Mouse (Mus musculus) ES-E14 (cell line): ENCODE results near the gene Cux1. TPM values are rescaled to one million over a fixed set of nuclear protein-coding genes. Genes with fewer than 3 reads are reported as not detected.

Experiments used
- DNase-seq: peaks from one replicate; pipeline ENCODE4 v3.0.0-alpha.2; 2013; ENCODE audit warnings: low read depth, low spot score
- H3K27ac ChIP-seq: 2 replicates; pipeline ENCODE4 v1.5.1; 2012; ENCODE audit warnings: low read depth, mild to moderate bottlenecking, low read length, moderate library complexity, mixed read lengths; ENCODE audit not compliant: poor library complexity, insufficient read depth, severe bottlenecking
- H3K36me3 ChIP-seq: 2 replicates; pipeline ENCODE4 v1.6.1; 2012; ENCODE audit warnings: mild to moderate bottlenecking, low read length, moderate library complexity, mixed read lengths; ENCODE audit not compliant: control insufficient read depth, poor library complexity, insufficient read depth, severe bottlenecking
- H3K4me1 ChIP-seq, 2 experiments: fragments of 150-350 bp in 1 of 2; sonication (generic) in 1 of 2; 2 replicates each; pipeline ENCODE4 v1.6.1; 2012; ENCODE audit warnings: low read length in 2 of 2, mild to moderate bottlenecking in 1 of 2, mixed read lengths in 1 of 2; ENCODE audit not compliant: control insufficient read depth in 2 of 2, insufficient read depth in 2 of 2, poor library complexity in 1 of 2
- H3K4me3 ChIP-seq, 2 experiments: fragments of 150-350 bp in 1 of 2; sonication (generic) in 1 of 2; 2 replicates each; pipeline ENCODE4 v1.5.1; 2012; ENCODE audit warnings: low read length in 2 of 2, low read depth in 1 of 2, mild to moderate bottlenecking in 1 of 2, mixed read lengths in 1 of 2; ENCODE audit not compliant: insufficient read depth in 1 of 2, poor library complexity in 1 of 2, severe bottlenecking in 1 of 2
- H3K9ac ChIP-seq: 2 replicates; pipeline ENCODE4 v1.6.1; 2012; ENCODE audit warnings: low read depth, mild to moderate bottlenecking, low read length, mixed read lengths; ENCODE audit not compliant: poor library complexity, insufficient read depth, severe bottlenecking
- H3K9me3 ChIP-seq: fragments of 150-350 bp; sonication (generic); 2 replicates; pipeline ENCODE4 v1.6.1; 2012; ENCODE audit warnings: low read depth, mild to moderate bottlenecking, low read length; ENCODE audit not compliant: control insufficient read depth, insufficient read depth
- CHD2 ChIP-seq: IDR thresholded peaks from 2 replicates; pipeline ENCODE4 v1.6.1; 2014; ENCODE audit warnings: mild to moderate bottlenecking, low read depth, low read length, inconsistent platforms
- HCFC1 ChIP-seq: IDR thresholded peaks from 2 replicates; pipeline ENCODE4 v1.6.1; 2012; ENCODE audit warnings: low read length, inconsistent platforms, borderline replicate concordance; ENCODE audit not compliant: insufficient read depth
- MAFK ChIP-seq: IDR thresholded peaks from 2 replicates; pipeline ENCODE4 v1.6.1; 2014; ENCODE audit warnings: mild to moderate bottlenecking, low read depth, low read length, inconsistent platforms; ENCODE audit not compliant: insufficient read depth
- ZC3H11A ChIP-seq: IDR thresholded peaks from 2 replicates; pipeline ENCODE4 v1.6.1; 2012; ENCODE audit warnings: low read depth, mild to moderate bottlenecking, inconsistent platforms, low read length, borderline replicate concordance
- ZNF384 ChIP-seq: IDR thresholded peaks from 2 replicates; pipeline ENCODE4 v1.6.1; 2012; ENCODE audit warnings: low read depth, low read length, inconsistent platforms
- in situ Hi-C, 2 experiments: fragments of 600-800 bp; cut with MboI; formaldehyde crosslinking; loops; one replicate each; pipeline ENCODE4 v1.15.1; 2025; ENCODE audit warnings: low sequenced_read_pairs in 2 of 2, inconsistent platforms in 1 of 2; ENCODE audit not compliant: unreplicated experiment in 2 of 2
- total RNA-seq: library from RNA; depleted of rRNA; stranded (reverse); fragments of 300-350 nt; gene quantifications from 2 replicates; pipeline ENCODE4 v1.2.3, GENCODE M21; 2012

Cux1 gene
- total RNA-seq, 1 experiment: 23.6 TPM

GRCm38 (mm10) chr5:136530931-136531330, 36.4 kb downstream of the Cux1 start:
- no peak for DNase-seq
- Histone ChIP-seq H3K9ac (no peak overlapping the region), H3K4me3 (no peak overlapping the region), H3K36me3 (no peaks in the 10 kb centered on the region), H3K4me1 (peaks cover 0 to 6% of the 10 kb centered on the region in 2 experiments; a peak in 1 of 4 replicates), H3K9me3 (no peaks in the 10 kb centered on the region), H3K27ac (no peak overlapping the region)
- TF ChIP-seq MAFK (no peak), ZC3H11A (no peak), ZNF384 (no peak), CHD2 (no peak), HCFC1 (no peak)
- in situ Hi-C loops: no loop called here

GRCm38 (mm10) chr5:136529165-136529564, 38.1 kb downstream of the Cux1 start:
- in situ Hi-C loops: no loop called here
- DNase-seq: no peak
- no peaks in the 10 kb centered on the region for H3K9me3 ChIP-seq
- H3K4me3 ChIP-seq: no peak overlapping the region
- peaks cover 0 to 6% of the 10 kb centered on the region in 2 experiments; a peak in 1 of 4 replicates for H3K4me1 ChIP-seq
- no peak overlapping the region for H3K27ac ChIP-seq
- no peak overlapping the region for H3K9ac ChIP-seq
- H3K36me3 ChIP-seq: no peaks in the 10 kb centered on the region
- TF ChIP-seq ZNF384 (no peak), ZC3H11A (no peak), CHD2 (no peak), HCFC1 (no peak), MAFK (no peak)

DNA sequence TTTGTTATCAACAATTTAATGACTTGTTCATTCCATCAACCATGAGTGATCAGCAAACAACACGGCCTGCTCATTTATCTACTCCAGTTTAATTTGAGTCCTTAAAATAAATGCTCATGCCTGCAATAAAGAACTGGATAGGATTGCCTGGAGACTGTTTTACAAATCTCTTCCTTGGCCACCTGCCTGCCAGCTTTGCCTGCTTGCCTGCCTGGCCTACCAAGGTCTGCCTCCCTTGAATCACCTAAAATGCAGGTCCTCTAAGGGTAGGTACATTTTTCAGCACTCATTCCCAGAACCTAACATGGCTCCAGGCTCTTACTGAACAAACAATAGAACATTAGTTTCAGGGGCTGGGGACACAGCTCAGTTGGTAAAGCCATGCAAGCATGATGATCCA, 39.4 kb downstream of the Cux1 start:
- in situ Hi-C loops: no loop called here
- no peak for TF ChIP-seq MAFK
- TF ChIP-seq ZC3H11A: no peak
- TF ChIP-seq CHD2: no peak
- no peak for TF ChIP-seq ZNF384
- TF ChIP-seq HCFC1: no peak

DNA sequence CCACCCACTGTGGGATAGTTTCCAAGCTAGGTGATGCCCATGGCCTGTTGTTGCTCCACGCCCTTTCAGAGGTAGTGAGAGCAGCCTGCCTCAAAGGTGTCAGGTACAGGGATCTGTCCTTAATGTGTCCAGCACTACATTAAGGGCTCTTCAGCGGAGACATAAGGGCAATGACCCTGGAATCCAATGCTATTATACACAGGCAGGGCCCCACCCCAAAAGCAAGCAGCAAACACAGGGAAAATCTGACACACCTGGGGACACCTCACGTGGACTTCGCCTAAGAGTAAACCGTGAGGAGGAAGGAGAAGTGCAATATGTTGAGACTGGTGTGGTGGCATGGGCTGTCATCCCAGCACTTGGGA, 40.8 kb downstream of the Cux1 start:
- Histone ChIP-seq H3K9me3 (no peaks in the 10 kb centered on the region), H3K9ac (no peak overlapping the region), H3K4me3 (no peak overlapping the region), H3K36me3 (no peaks in the 10 kb centered on the region), H3K4me1 (peaks cover 0 to 12% of the 10 kb centered on the region in 2 experiments; a peak in 2 of 4 replicates), H3K27ac (no peak overlapping the region)
- no peak for TF ChIP-seq ZNF384
- TF ChIP-seq MAFK: no peak
- no peak for TF ChIP-seq HCFC1
- no peak for TF ChIP-seq CHD2
- TF ChIP-seq ZC3H11A: no peak
- in situ Hi-C loops: no loop called here
- no peak for DNase-seq

More for the DNA sequence above, 39.4 kb downstream of the Cux1 start:
- Histone ChIP-seq H3K36me3 (no peaks in the 10 kb centered on the region), H3K27ac (no peak overlapping the region), H3K9me3 (no peaks in the 10 kb centered on the region), H3K4me1 (peaks cover 0 to 9% of the 10 kb centered on the region in 2 experiments; a peak in 2 of 4 replicates), H3K4me3 (no peak overlapping the region), H3K9ac (no peak overlapping the region)
- DNase-seq: no peak

GRCm38 (mm10) chr5:136525896-136526544, 41.3 kb downstream of the Cux1 start:
- Histone ChIP-seq H3K4me3 (no peak overlapping the region), H3K9me3 (no peaks in the 10 kb centered on the region), H3K9ac (no peak overlapping the region), H3K27ac (no peak overlapping the region), H3K4me1 (peaks cover 0 to 12% of the 10 kb centered on the region in 2 experiments; a peak in 2 of 4 replicates), H3K36me3 (no peaks in the 10 kb centered on the region)
- no peak for DNase-seq
- TF ChIP-seq HCFC1 (no peak), ZC3H11A (no peak), CHD2 (no peak), MAFK (no peak), ZNF384 (no peak)
- in situ Hi-C loops: no loop called here
